Mouse (Mus musculus): ENCODE data around the gene Mlf1.

Mlf1 gene

GRCm38 (mm10) chr3:67447143-67447542 lies 73.2 kb downstream of the Mlf1 start:
- DNase-seq (ENCODE audit: low read depth), result no peak
